Mouse (Mus musculus): ENCODE measurements around the gene Rad23a.

DNA sequence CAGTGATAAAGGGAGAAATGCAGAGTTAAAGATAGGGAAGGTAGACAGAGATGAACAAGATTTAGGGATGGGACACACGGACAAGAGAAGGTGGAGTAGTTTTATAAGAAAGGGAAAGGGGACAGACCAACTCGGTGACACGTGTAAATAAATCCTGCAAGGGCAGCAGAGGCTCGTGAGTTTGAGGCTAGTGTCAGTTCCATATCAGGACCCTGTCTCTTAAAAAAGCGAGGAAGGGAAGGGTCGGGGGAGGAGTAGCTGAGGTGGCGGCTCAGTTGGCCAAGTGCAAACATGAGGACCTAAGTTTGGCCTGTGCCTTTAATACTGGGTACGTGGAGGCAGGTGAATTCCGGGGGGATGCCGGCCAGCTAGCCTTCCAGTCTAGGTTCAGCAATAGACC lies 29.2 kb downstream of the Rad23a start:
- no peak for TF ChIP-seq POLR2A (IDR thresholded peaks at IDR 0.05; ENCODE audit: borderline replicate concordance, control insufficient read depth, low read depth, low read length)
- TF ChIP-seq CTCF (IDR thresholded peaks at IDR 0.05; ENCODE audit: control insufficient read depth, insufficient read depth, low read length), result no peak

Measured in bone marrow, adult 2 months (tissue).